Mouse (Mus musculus): ENCODE measurements around the gene Fbxo44. TPM values are rescaled to one million over a fixed set of nuclear protein-coding genes. Genes with fewer than 3 reads are reported as not detected.
"Not testable (repeated sequence)": the region's sequence is repeated elsewhere in the genome, so short reads cannot be mapped to it uniquely, and the experiment has no call there.

The Fbxo44 gene
- polyA plus RNA-seq, 1 experiment from 2014 or later, result 76.3 TPM

DNA sequence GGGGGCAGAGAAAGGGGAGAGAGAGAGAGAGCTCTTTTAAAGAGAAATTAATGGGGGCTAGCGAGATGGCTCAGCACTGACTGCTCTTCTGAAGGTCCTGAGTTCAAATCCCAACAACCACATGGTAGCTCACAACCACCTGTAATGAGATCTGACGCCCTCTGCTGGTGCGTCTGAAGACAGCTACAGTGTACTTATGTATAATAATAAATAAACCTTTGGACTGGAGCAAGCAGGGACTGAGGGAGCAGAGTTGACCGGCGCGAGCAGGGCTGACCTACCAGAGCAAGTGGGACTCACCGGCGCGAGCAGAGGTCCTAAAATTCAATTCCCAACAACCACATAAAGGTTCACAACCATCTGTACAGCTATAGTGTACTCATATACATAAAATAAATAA, 40.7 kb downstream of the Fbxo44 start:
- not testable (repeated sequence) for H3K4me2 ChIP-seq (ENCODE audit: low read length); H3K9ac ChIP-seq (ENCODE audit: low read length); DNase-seq (ENCODE audit: low spot score); H3K27me3 ChIP-seq (replicated peaks; ENCODE audit: control insufficient read depth, insufficient read depth, low read length); H3K27ac ChIP-seq (ENCODE audit: low read depth, low read length); H3K36me3 ChIP-seq (ENCODE audit: control insufficient read depth, insufficient read depth, low read length); H3K9me3 ChIP-seq (replicated peaks; ENCODE audit: control insufficient read depth, low read length); H3K4me3 ChIP-seq (ENCODE audit: low read depth, low read length); ATAC-seq
- peaks cover 25% of the 10 kb centered on the region for H3K4me1 ChIP-seq (ENCODE audit: control insufficient read depth, insufficient read depth, low read length)
- WGBS, result 89% methylated on average over 9 of the region's 9 CpGs

DNA sequence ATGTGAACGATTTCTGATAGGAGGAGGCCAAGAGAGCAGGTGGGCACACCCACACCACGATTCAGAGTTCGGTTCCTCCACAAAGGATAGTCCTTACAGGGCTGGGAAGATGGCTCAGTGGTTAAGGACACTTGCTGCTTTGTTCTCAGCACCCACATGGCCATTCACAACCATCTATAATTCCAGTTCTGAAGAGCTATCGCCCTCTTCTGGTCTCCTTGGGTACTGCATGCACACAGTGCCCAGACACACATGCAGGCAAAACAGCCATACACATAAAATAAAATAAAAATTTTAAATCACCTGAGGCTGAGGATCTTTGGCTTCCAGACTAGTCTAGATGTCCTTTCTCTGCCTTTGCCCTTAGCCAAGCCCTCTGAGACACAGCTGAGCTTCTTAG, 42.9 kb downstream of the Fbxo44 start:
- H3K9me3 ChIP-seq (replicated peaks; ENCODE audit: control insufficient read depth, low read length), result no peaks in the 10 kb centered on the region
- H3K4me1 ChIP-seq (ENCODE audit: control insufficient read depth, insufficient read depth, low read length), result peaks cover 17% of the 10 kb centered on the region
- no peak overlapping the region for H3K27ac ChIP-seq (ENCODE audit: low read depth, low read length)
- H3K9ac ChIP-seq (ENCODE audit: low read length), result no peak overlapping the region
- no peak for DNase-seq (ENCODE audit: low spot score)
- H3K27me3 ChIP-seq (replicated peaks; ENCODE audit: control insufficient read depth, insufficient read depth, low read length), result no peaks in the 10 kb centered on the region
- H3K36me3 ChIP-seq (ENCODE audit: control insufficient read depth, insufficient read depth, low read length), result peaks cover 16% of the 10 kb centered on the region
- no peak overlapping the region for H3K4me2 ChIP-seq (ENCODE audit: low read length)
- H3K4me3 ChIP-seq (ENCODE audit: low read depth, low read length), result no peak overlapping the region
- ATAC-seq, result no peak
- WGBS, result 78% methylated on average over 4 of the region's 4 CpGs

DNA sequence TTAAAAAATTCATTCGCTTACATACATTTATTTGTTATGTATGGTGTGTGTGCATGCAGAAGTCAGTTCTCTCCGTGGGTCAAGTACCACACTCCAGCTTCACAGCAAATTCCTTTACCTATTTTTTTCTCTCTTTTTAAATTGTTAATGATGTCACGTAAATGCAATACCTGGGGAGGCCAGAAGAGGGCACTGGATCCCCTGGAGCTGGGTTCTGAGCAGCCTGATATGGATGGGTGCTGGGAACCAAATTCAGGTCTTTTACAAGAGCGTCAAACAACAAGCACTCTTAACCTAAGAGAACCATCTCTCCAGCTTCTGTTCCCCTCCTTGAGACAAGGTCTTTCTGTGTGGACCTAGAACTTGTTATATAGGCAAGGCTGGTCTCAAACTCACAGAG, 43.6 kb downstream of the Fbxo44 start:
- Histone ChIP-seq H3K4me2 (ENCODE audit: low read length) (no peak overlapping the region), H3K36me3 (ENCODE audit: control insufficient read depth, insufficient read depth, low read length) (peaks cover 21% of the 10 kb centered on the region), H3K4me1 (ENCODE audit: control insufficient read depth, insufficient read depth, low read length) (peaks cover 11% of the 10 kb centered on the region), H3K27ac (ENCODE audit: low read depth, low read length) (no peak overlapping the region), H3K4me3 (ENCODE audit: low read depth, low read length) (no peak overlapping the region), H3K9me3 (replicated peaks; ENCODE audit: control insufficient read depth, low read length) (no peaks in the 10 kb centered on the region), H3K27me3 (replicated peaks; ENCODE audit: control insufficient read depth, insufficient read depth, low read length) (no peaks in the 10 kb centered on the region), H3K9ac (ENCODE audit: low read length) (no peak overlapping the region)
- no peak for DNase-seq (ENCODE audit: low spot score)
- no peak for ATAC-seq
- WGBS, result 78% methylated on average over 4 of the region's 4 CpGs

DNA sequence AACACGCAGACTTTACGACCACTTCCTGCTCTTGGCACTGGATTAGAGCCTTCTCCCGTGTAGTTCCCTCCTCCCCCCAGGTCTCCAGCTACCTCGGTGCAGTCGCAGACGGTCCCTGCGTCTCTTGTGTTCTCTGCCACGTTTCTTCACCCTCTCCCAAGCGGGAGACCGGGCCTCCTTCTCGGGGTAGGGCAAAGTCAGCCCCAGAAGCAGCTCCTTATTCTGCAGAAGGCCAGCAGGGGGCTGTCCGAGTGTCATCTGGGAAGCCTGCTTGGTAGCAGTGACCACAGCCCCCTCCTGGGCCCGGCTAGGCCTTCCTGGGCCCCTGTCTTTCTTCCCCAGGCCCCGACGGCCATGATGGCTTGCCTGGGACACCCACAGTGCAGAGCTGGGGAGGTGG, 44.8 kb downstream of the Fbxo44 start:
- no peak for DNase-seq (ENCODE audit: low spot score)
- WGBS, result 7% methylated on average over 15 of the region's 15 CpGs
- H3K4me2 ChIP-seq (ENCODE audit: low read length), result 0 out of 2 replicates have a peak overlapping the region, but pooled peaks have one; percentile 9

DNA sequence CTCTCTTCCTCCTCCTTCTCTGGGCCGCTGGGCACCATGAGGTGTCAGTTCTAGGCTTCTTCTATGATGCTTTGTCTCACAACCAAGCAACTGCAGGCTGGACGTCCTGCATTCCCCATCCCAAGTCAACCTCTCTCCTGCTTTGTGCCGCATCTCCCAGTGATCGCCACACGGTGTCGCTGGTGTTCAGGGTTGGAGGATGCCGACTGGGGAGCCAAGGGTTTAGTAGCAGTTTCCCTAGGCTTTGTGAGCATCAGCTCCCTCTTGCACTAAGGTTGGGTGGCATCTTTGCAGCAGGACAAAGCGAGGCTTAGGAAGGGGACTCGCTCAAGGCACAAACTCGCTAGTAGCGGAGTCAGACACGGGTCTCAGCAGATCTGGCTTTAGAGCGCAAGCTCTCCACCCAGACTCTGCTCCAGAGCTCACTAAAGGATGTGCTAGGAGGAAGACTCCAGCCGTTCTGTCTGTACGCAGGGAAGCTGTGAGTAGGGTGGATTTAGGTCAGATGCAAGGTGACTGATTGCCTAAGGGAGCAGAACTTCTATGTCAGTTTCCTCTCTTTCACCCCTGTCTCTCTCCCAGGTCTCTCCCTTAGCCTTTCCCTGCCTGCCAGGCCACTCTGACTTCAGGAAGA, 45.4 kb downstream of the Fbxo44 start:
- Histone ChIP-seq H3K36me3 (ENCODE audit: control insufficient read depth, insufficient read depth, low read length) (peaks cover 32% of the 10 kb centered on the region), H3K27ac (ENCODE audit: low read depth, low read length) (peak overlapping the region; percentile 3; the same call in 1 of the 2 replicates), H3K4me2 (ENCODE audit: low read length) (no peak overlapping the region), H3K9me3 (replicated peaks; ENCODE audit: control insufficient read depth, low read length) (no peaks in the 10 kb centered on the region), H3K4me3 (ENCODE audit: low read depth, low read length) (no peak overlapping the region), H3K27me3 (replicated peaks; ENCODE audit: control insufficient read depth, insufficient read depth, low read length) (no peaks in the 10 kb centered on the region), H3K4me1 (ENCODE audit: control insufficient read depth, insufficient read depth, low read length) (no peaks in the 10 kb centered on the region), H3K9ac (ENCODE audit: low read length) (peak overlapping the region; percentile 1; the same call in 1 of the 2 replicates)
- DNase-seq (ENCODE audit: low spot score), result peak; percentile 91
- 5% methylated on average over 15 of the region's 15 CpGs for WGBS
- peak; percentile 82 for ATAC-seq

More for the DNA sequence above, 44.8 kb downstream of the Fbxo44 start:
- H3K27me3 ChIP-seq (replicated peaks; ENCODE audit: control insufficient read depth, insufficient read depth, low read length), result no peaks in the 10 kb centered on the region
- peak overlapping the region; percentile 1 for H3K9ac ChIP-seq (ENCODE audit: low read length)
- H3K27ac ChIP-seq (ENCODE audit: low read depth, low read length), result 0 out of 2 replicates have a peak overlapping the region, but pooled peaks have one; percentile 3
- no peaks in the 10 kb centered on the region for H3K9me3 ChIP-seq (replicated peaks; ENCODE audit: control insufficient read depth, low read length)
- no peak overlapping the region for H3K4me3 ChIP-seq (ENCODE audit: low read depth, low read length)
- peak; percentile 40 for ATAC-seq
- H3K4me1 ChIP-seq (ENCODE audit: control insufficient read depth, insufficient read depth, low read length), result peaks cover 1% of the 10 kb centered on the region; the same call in 1 of the 2 replicates
- H3K36me3 ChIP-seq (ENCODE audit: control insufficient read depth, insufficient read depth, low read length), result peaks cover 27% of the 10 kb centered on the region

DNA sequence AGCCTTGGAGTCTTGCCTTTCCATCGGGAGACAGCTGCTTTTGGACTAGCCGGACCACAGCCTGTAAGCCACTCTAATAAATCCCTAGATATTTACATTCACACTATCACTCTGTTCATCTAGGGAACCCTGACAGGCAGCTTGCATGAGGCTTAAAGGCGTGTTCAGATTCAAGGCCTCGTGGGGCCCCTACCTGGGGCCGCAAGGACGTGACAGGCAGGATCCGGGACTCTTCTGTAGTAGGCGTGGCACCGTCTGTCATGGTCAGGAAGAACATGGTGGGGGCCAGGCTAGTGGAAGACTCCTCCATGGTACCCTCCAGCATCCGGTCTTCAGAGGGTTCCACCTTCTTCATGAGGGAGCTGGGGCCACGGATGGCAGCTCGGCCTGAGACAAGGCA, 47.8 kb downstream of the Fbxo44 start:
- Histone ChIP-seq H3K27ac (ENCODE audit: low read depth, low read length) (no peak overlapping the region), H3K27me3 (replicated peaks; ENCODE audit: control insufficient read depth, insufficient read depth, low read length) (no peaks in the 10 kb centered on the region), H3K4me1 (ENCODE audit: control insufficient read depth, insufficient read depth, low read length) (no peaks in the 10 kb centered on the region), H3K9ac (ENCODE audit: low read length) (no peak overlapping the region), H3K9me3 (replicated peaks; ENCODE audit: control insufficient read depth, low read length) (no peaks in the 10 kb centered on the region), H3K4me2 (ENCODE audit: low read length) (no peak overlapping the region), H3K36me3 (ENCODE audit: control insufficient read depth, insufficient read depth, low read length) (peaks cover 55% of the 10 kb centered on the region), H3K4me3 (ENCODE audit: low read depth, low read length) (no peak overlapping the region)
- 81% methylated on average over 12 of the region's 12 CpGs for WGBS
- DNase-seq (ENCODE audit: low spot score) (no peak), ATAC-seq (no peak)

DNA sequence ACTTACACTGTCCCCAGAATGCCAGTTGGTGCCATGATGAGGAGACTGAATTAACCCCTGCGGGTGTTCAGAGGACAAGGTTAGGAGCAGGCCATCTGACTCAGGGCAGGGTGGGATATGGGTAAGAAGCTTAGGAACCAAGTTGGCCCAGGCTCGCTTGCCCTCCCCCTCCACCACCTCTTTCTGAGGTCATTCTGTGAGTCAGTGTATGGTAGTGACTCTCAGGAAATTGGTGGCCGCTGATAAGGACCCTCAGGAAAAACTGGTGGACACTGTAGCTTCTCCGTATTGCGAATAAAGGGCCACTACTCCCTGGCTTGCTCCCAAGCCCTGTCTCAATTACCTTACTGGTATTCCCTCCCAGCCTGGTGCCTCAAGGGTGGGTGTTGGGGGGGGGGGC, 51.1 kb downstream of the Fbxo44 start:
- H3K27ac ChIP-seq (ENCODE audit: low read depth, low read length), result 0 out of 2 replicates have a peak overlapping the region, but pooled peaks have one; percentile 55
- ATAC-seq, result no peak
- no peak overlapping the region for H3K9ac ChIP-seq (ENCODE audit: low read length)

DNA sequence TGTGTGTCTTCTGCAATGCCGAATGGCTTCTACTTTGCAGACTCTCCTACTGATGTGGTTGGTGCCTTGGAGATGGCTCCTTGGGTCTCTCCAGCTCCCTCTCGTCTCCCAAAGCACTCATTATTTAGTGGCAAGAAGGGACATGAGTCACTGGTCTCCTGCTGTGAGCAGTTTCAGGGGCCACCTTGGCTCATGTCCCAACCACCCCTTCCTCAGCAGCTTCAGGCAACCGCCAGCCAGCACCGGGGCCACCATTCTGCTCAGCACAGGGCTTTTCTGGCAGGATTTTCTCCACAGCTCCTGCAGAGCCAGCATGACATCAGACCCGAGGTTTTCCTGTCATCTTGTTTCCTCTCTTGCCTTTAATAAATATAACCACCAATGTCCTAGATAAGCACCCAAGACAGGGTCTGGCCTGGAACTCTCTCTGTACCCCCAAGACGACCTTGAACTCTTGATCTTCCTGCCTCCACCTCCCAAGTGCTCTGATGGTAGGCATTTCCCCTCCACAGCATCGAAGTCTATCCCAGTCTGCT, 51.6 kb downstream of the Fbxo44 start:
- no peaks in the 10 kb centered on the region for H3K9me3 ChIP-seq (replicated peaks; ENCODE audit: control insufficient read depth, low read length)
- H3K4me1 ChIP-seq (ENCODE audit: control insufficient read depth, insufficient read depth, low read length), result no peaks in the 10 kb centered on the region
- H3K36me3 ChIP-seq (ENCODE audit: control insufficient read depth, insufficient read depth, low read length), result peaks cover 62% of the 10 kb centered on the region
- H3K27ac ChIP-seq (ENCODE audit: low read depth, low read length), result peak overlapping the region; percentile 76
- WGBS, result 66% methylated on average over 7 of the region's 7 CpGs
- H3K4me3 ChIP-seq (ENCODE audit: low read depth, low read length), result no peak overlapping the region
- H3K4me2 ChIP-seq (ENCODE audit: low read length), result no peak overlapping the region
- no peak for DNase-seq (ENCODE audit: low spot score)
- H3K27me3 ChIP-seq (replicated peaks; ENCODE audit: control insufficient read depth, insufficient read depth, low read length), result no peaks in the 10 kb centered on the region
- no peak for ATAC-seq
- H3K9ac ChIP-seq (ENCODE audit: low read length), result no peak overlapping the region

More for the DNA sequence above, 51.1 kb downstream of the Fbxo44 start:
- no peak overlapping the region for H3K4me3 ChIP-seq (ENCODE audit: low read depth, low read length)
- 88% methylated on average over 5 of the region's 5 CpGs for WGBS
- H3K27me3 ChIP-seq (replicated peaks; ENCODE audit: control insufficient read depth, insufficient read depth, low read length), result no peaks in the 10 kb centered on the region
- H3K36me3 ChIP-seq (ENCODE audit: control insufficient read depth, insufficient read depth, low read length), result peaks cover 64% of the 10 kb centered on the region
- no peak overlapping the region for H3K4me2 ChIP-seq (ENCODE audit: low read length)
- H3K4me1 ChIP-seq (ENCODE audit: control insufficient read depth, insufficient read depth, low read length), result no peaks in the 10 kb centered on the region
- DNase-seq (ENCODE audit: low spot score), result no peak
- no peaks in the 10 kb centered on the region for H3K9me3 ChIP-seq (replicated peaks; ENCODE audit: control insufficient read depth, low read length)

DNA sequence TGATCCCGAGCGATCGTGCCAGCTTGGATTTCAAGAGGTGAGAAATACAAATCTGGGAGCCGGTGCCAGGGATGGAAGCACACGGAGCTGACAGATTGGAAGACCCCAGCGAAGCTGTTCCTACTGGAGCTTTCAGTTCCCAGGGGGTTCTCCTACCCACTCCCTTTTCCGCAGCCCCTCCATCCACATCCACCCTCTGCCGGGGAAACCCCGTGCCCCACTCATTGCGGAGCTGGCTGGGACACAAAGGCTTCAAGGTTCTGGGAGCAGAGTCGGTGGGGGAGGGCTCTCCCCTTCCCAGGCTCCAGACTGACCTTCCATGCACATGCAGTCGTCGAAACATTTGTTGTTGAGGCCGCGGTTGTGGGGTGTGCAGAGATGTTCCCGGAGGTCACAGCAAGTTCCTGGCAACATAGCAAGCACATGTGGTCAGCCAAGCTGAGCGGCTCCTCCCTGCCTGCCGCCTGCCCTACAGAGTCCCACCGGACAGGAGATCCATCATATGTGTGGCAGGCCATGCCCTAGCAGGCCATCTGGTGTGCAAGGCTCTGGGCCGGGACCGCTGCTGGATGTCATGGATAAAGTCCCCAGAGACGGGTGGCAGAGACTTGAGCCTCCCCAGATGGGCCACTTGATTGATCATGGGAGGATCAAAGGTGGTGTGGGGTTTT, 52.5 kb downstream of the Fbxo44 start:
- H3K36me3 ChIP-seq (ENCODE audit: control insufficient read depth, insufficient read depth, low read length), result peaks cover 56% of the 10 kb centered on the region
- H3K4me3 ChIP-seq (ENCODE audit: low read depth, low read length), result no peak overlapping the region
- ATAC-seq, result peak; percentile 79
- no peaks in the 10 kb centered on the region for H3K4me1 ChIP-seq (ENCODE audit: control insufficient read depth, insufficient read depth, low read length)
- peak overlapping the region; percentile 76 for H3K27ac ChIP-seq (ENCODE audit: low read depth, low read length)
- H3K9ac ChIP-seq (ENCODE audit: low read length), result no peak overlapping the region
- DNase-seq (ENCODE audit: low spot score), result peak; percentile 83
- no peak overlapping the region for H3K4me2 ChIP-seq (ENCODE audit: low read length)
- H3K9me3 ChIP-seq (replicated peaks; ENCODE audit: control insufficient read depth, low read length), result no peaks in the 10 kb centered on the region
- 64% methylated on average over 22 of the region's 22 CpGs for WGBS
- no peaks in the 10 kb centered on the region for H3K27me3 ChIP-seq (replicated peaks; ENCODE audit: control insufficient read depth, insufficient read depth, low read length)

Data from forebrain, embryonic 14.5 days (tissue).